Mouse (Mus musculus) urinary bladder, postnatal 14 days (tissue): ENCODE measurements at regions not wholly inside any gene's neighbourhood (a gene's known extent, or its start where the extent isn't known, plus 50 kb on each side); places are given as distances from the start of the nearest gene placed in this dataset.

ENCODE experiments used
- DNase-seq: peaks from one replicate; pipeline ENCODE4 v3.0.0; 2021; ENCODE audit warnings: low spot score

- no peak for DNase-seq
Observed at GRCm38 (mm10) chr1:71764951-71765350, 112.0 kb upstream of the Fn1 start.

DNA sequence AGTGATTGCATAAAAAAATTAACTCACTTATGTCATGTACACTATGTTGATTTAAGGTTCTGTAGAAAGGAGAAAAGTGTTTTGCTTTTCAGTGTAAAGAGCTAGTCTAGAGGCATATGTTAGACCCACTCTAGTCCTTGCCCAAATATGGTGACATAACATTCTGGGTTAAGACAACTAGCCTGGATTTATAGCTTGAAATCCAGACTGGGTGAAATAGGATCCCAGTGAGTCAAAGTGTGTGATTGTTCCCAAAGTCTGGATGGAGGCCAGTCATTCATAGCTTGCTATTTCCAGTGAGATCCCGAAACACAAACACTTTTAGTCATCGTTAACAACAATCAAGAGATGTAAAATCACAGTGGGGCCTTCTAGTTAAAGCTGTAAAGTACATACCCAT is 110.5 kb upstream of the Fn1 start:
- peak; percentile 6 for DNase-seq

GRCm38 (mm10) chr1:71760342-71760741 is 107.3 kb upstream of the Fn1 start:
- DNase-seq: no peak

DNA sequence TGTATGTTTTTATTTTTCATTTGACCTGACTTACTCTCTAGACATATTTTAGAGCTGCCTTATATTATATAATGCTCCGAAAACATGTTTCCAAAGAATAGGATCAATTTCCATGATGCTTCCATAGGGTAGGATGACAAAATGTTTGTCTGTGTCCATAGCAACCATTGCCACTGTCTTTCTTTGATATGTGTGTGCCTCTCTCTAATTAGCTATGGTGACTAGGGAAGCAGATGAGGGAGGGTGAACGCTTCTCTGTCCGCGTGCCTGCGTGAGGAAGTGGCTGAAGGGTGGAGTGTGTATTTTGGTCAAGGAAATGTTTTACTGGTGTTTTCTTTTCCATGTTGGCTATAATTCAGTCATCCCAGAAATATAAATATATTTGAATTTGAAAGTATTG is 104.2 kb upstream of the Fn1 start:
- no peak for DNase-seq

DNA sequence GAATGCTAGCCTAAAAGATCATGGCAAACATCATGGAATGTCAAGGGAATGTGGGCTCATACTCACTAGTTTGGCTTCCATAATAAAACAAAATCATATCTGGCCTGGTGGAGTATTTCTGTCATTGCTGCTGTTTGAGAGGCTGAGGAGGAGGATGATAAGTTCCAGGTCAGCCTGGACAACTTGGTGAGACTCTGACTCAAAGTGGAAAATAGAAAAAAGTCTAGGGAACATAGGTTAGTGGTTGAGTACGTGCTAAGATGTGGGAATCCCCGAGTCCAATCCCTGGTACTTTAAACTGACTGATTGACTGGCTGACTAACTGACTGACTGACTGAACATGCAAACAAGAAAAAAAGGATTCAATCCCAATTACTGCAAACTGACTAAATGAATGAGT is 103.2 kb upstream of the Fn1 start:
- DNase-seq: no peak

GRCm38 (mm10) chr1:71755435-71755834 is 102.4 kb upstream of the Fn1 start:
- peak; percentile 15 for DNase-seq

DNA sequence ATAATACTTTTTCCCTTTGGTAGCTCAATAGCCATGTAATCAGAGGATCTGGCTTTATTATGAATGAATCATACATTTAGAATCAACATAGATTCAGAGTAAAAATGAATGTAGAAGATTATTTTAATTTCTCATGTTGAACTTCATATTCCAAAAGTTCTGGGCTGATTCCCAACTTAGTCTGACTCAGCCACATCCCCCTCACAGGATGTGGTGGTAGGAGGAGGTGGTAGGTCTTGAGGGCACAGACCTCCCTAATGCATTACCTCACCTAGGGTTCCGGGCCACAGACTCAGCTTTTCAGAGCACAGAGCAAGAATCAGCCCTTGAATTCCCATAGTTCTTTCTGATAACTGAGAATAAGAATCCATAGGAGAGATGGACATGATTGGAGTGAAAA is 99.4 kb upstream of the Fn1 start:
- DNase-seq: no peak

GRCm38 (mm10) chr1:71751601-71752000 is 98.6 kb upstream of the Fn1 start:
- no peak for DNase-seq

DNA sequence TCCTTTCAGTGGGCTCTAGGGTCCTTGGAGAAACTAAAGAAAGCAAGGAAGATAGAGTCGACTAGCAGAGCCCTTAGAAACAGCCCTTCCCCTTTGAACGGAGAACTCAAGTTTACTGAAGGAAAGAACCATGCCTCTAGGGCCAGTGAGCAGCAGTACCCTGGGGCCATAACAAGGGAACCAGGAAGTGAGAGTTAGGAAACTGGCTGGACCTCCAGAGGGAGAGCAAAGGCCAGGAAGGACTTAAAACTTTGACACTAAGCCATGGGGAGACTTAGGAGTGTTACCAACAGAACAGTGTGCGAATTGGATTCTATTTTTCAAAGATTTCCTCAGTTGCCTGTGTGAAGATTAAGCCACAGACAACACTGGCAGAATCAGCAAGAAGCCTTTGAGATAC is 82.6 kb upstream of the Fn1 start:
- no peak for DNase-seq

- no peak for DNase-seq
Observed at GRCm38 (mm10) chr1:71731623-71732022, 78.6 kb upstream of the Fn1 start.

- no peak for DNase-seq
Observed at GRCm38 (mm10) chr1:71731011-71731410, 78.0 kb upstream of the Fn1 start.

GRCm38 (mm10) chr1:71728852-71729347 is 75.9 kb upstream of the Fn1 start:
- DNase-seq: no peak

- DNase-seq: peak; percentile 50
Observed at GRCm38 (mm10) chr1:71723816-71724215, 70.8 kb upstream of the Fn1 start.

- DNase-seq: no peak
Observed at GRCm38 (mm10) chr1:71723039-71723397, 70.0 kb upstream of the Fn1 start.

DNA sequence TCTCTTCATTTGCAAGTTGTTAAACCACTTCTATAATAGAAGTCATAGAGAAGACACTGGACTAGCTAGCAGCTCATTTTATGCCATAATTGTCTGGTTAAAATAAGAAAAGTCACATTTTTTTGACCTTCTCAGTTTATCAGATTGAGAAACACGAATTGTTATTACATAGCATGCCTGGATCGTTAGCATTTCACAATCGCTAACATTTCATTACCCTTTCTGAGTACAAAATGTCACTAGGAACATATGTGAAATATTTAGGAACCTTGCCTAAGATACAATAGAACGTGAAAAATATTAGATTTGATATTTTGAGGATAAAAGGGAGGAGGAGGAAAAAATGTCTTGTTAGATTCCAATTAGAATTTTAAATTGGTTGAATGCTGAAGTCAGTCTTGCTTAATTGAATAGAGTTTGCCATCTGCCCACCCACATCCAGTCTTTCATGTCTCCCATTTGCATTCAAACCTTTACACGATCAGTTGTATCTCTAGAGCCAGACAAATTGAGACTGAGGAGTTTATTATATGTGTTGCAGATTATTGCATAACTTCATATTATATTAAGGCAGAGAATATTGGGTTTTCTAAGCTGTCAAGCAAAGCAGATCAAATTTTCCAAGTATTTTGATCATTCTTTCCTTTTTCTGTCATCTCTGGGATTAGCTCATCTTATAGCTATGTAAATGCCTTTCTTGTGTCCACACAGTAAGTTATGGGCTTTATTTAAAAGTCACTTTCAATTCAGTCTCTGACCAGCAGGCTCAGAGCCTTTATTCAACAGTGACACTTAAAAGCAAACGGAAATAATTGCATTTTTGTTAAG is 69.4 kb upstream of the Fn1 start:
- no peak for DNase-seq
